Mouse (Mus musculus): Measurements from ENCODE around the gene Ankrd44. TPM values are rescaled to one million over a fixed set of nuclear protein-coding genes. Genes with fewer than 3 reads are reported as not detected.

Ankrd44 gene
- polyA plus RNA-seq, 1 experiment: 3.7 TPM

DNA sequence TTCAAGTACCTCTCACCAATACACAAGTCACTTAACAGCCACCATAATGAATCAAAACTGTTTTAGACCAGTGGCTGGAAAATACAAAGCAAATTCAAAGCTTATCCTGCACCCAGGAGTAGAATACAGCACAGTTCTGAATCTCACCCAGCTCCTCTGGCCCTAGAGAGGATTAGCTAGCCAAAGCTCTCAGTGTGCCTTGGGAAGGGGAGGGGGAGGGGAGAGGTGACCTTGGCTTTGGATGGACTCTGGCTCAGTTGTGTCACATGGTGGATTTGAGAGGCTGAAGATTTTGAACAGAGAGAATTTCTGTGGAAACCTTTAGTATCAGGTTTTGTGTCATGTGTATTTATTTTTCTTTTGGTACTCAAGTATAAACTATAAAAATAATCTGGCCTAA lies 66.3 kb downstream of the Ankrd44 start:
- Histone ChIP-seq H3K36me3 (ENCODE audit: control insufficient read depth, insufficient read depth, low read length) (no peaks in the 10 kb centered on the region), H3K27me3 (ENCODE audit: control insufficient read depth, insufficient read depth, low read length) (no peaks in the 10 kb centered on the region), H3K4me1 (ENCODE audit: control insufficient read depth, insufficient read depth, insufficient read length, low read length) (peaks cover 2% of the 10 kb centered on the region; the same call in 1 of the 2 replicates), H3K27ac (ENCODE audit: insufficient read depth, low read depth, low read length) (no peak overlapping the region), H3K4me3 (ENCODE audit: low read depth, low read length) (no peak overlapping the region)
- no peak for TF ChIP-seq POLR2A (IDR thresholded peaks at IDR 0.05; ENCODE audit: low read depth, low read length)
- no peak for TF ChIP-seq CTCF (IDR thresholded peaks at IDR 0.05; ENCODE audit: extremely low read depth, insufficient read length, insufficient replicate concordance, low read depth, low read length)

DNA sequence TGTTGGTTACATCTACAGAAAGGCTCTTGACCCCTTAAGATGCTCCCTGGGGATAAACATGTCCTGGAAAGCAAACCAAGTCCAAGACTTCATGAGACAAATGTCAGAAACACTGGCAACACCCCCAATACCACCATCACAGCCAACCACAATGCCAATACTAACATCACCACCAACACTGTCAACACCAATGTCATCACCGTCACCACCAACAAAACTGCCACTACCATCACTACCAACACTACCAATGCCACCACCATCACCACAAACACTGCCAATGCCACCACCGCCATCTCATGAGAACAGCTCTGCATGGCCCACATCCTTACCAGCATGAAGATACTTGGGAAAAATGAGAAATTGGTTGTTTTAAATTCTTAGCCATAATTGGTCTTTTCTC lies 67.3 kb downstream of the Ankrd44 start:
- WGBS: 95% methylated on average over 2 of the region's 2 CpGs
- Histone ChIP-seq H3K27ac (ENCODE audit: insufficient read depth, low read depth, low read length) (no peak overlapping the region), H3K36me3 (ENCODE audit: control insufficient read depth, insufficient read depth, low read length) (no peaks in the 10 kb centered on the region)

DNA sequence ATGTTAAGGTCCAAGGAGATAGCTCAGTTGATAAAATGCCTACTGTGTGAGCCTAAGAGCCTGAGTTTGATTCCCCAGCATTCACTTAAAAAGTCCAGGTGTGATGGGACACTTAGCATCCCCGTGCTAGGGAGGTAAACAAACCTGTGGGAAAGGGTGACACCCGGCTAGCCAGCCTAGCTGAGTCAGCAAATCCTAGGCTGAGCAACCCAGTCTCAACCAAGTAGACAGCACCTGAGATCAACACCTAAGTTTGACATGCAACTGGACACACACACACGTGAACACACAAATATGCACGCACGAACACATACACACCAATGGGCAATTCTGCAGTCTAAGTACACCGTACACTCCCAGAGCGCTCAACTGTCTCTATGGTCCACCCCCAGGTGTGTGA lies 69.7 kb downstream of the Ankrd44 start:
- H3K36me3 ChIP-seq (ENCODE audit: control insufficient read depth, insufficient read depth, low read length): no peaks in the 10 kb centered on the region
- WGBS: 93% methylated on average over 7 of the region's 7 CpGs
- no peak overlapping the region for H3K27ac ChIP-seq (ENCODE audit: insufficient read depth, low read depth, low read length)
- no peaks in the 10 kb centered on the region for H3K27me3 ChIP-seq (ENCODE audit: control insufficient read depth, insufficient read depth, low read length)
- no peak overlapping the region for H3K4me3 ChIP-seq (ENCODE audit: low read depth, low read length)
- H3K4me1 ChIP-seq (ENCODE audit: control insufficient read depth, insufficient read depth, insufficient read length, low read length): peaks cover 3% of the 10 kb centered on the region; the same call in 1 of the 2 replicates
- TF ChIP-seq POLR2A (IDR thresholded peaks at IDR 0.05; ENCODE audit: low read depth, low read length) (no peak), CTCF (IDR thresholded peaks at IDR 0.05; ENCODE audit: extremely low read depth, insufficient read length, insufficient replicate concordance, low read depth, low read length) (no peak)

More for the DNA sequence above, 67.3 kb downstream of the Ankrd44 start:
- TF ChIP-seq CTCF (IDR thresholded peaks at IDR 0.05; ENCODE audit: extremely low read depth, insufficient read length, insufficient replicate concordance, low read depth, low read length) (no peak), POLR2A (IDR thresholded peaks at IDR 0.05; ENCODE audit: low read depth, low read length) (no peak)
- Histone ChIP-seq H3K4me3 (ENCODE audit: low read depth, low read length) (no peak overlapping the region), H3K27me3 (ENCODE audit: control insufficient read depth, insufficient read depth, low read length) (no peaks in the 10 kb centered on the region), H3K4me1 (ENCODE audit: control insufficient read depth, insufficient read depth, insufficient read length, low read length) (peaks cover 2% of the 10 kb centered on the region; the same call in 1 of the 2 replicates)

DNA sequence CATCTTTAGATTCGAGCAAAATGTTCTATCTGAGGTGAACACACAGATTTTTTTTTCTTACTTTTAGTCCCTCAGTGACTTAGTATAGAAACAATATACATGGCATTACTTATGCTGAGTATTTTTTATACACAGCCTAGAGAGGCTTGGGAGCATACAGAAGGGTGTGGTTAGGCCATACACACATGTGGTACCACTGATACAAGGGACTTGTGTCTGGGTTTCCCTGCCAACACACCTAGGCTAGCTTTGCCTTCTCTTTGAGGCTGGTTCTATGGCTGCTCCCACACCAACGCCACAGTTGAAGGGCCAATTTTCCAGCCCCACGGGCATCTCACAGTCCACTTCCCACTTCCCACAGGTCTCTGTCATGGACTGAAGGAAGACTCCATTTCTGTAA lies 70.2 kb downstream of the Ankrd44 start:
- H3K27ac ChIP-seq (ENCODE audit: insufficient read depth, low read depth, low read length): no peak overlapping the region
- H3K4me3 ChIP-seq (ENCODE audit: low read depth, low read length): no peak overlapping the region
- WGBS: 85% methylated on average over 3 of the region's 3 CpGs
- H3K27me3 ChIP-seq (ENCODE audit: control insufficient read depth, insufficient read depth, low read length): no peaks in the 10 kb centered on the region
- TF ChIP-seq CTCF (IDR thresholded peaks at IDR 0.05; ENCODE audit: extremely low read depth, insufficient read length, insufficient replicate concordance, low read depth, low read length) (no peak), POLR2A (IDR thresholded peaks at IDR 0.05; ENCODE audit: low read depth, low read length) (no peak)
- no peaks in the 10 kb centered on the region for H3K36me3 ChIP-seq (ENCODE audit: control insufficient read depth, insufficient read depth, low read length)
- H3K4me1 ChIP-seq (ENCODE audit: control insufficient read depth, insufficient read depth, insufficient read length, low read length): peaks cover 3% of the 10 kb centered on the region; the same call in 1 of the 2 replicates

GRCm38 (mm10) chr1:54854388-54854787 lies 71.8 kb downstream of the Ankrd44 start:
- Histone ChIP-seq H3K27ac (ENCODE audit: insufficient read depth, low read depth, low read length) (no peak overlapping the region), H3K4me1 (ENCODE audit: control insufficient read depth, insufficient read depth, insufficient read length, low read length) (peaks cover 3% of the 10 kb centered on the region; the same call in 1 of the 2 replicates), H3K27me3 (ENCODE audit: control insufficient read depth, insufficient read depth, low read length) (no peaks in the 10 kb centered on the region), H3K36me3 (ENCODE audit: control insufficient read depth, insufficient read depth, low read length) (no peaks in the 10 kb centered on the region), H3K4me3 (ENCODE audit: low read depth, low read length) (no peak overlapping the region)
- TF ChIP-seq CTCF (IDR thresholded peaks at IDR 0.05; ENCODE audit: extremely low read depth, insufficient read length, insufficient replicate concordance, low read depth, low read length) (no peak), POLR2A (IDR thresholded peaks at IDR 0.05; ENCODE audit: low read depth, low read length) (no peak)
- 84% methylated on average over 1 of the region's 1 CpGs for WGBS

- TF ChIP-seq CTCF (IDR thresholded peaks at IDR 0.05; ENCODE audit: extremely low read depth, insufficient read length, insufficient replicate concordance, low read depth, low read length) (no peak), POLR2A (IDR thresholded peaks at IDR 0.05; ENCODE audit: low read depth, low read length) (no peak)
- WGBS: 65% methylated on average over 11 of the region's 11 CpGs
- H3K4me1 ChIP-seq (ENCODE audit: control insufficient read depth, insufficient read depth, insufficient read length, low read length): peaks cover 3% of the 10 kb centered on the region; the same call in 1 of the 2 replicates
- H3K27me3 ChIP-seq (ENCODE audit: control insufficient read depth, insufficient read depth, low read length): no peaks in the 10 kb centered on the region
- no peak overlapping the region for H3K27ac ChIP-seq (ENCODE audit: insufficient read depth, low read depth, low read length)
- H3K36me3 ChIP-seq (ENCODE audit: control insufficient read depth, insufficient read depth, low read length): no peaks in the 10 kb centered on the region
- no peak overlapping the region for H3K4me3 ChIP-seq (ENCODE audit: low read depth, low read length)
Observed at GRCm38 (mm10) chr1:54853311-54854000, 72.7 kb downstream of the Ankrd44 start.

GRCm38 (mm10) chr1:54851610-54852009 lies 74.6 kb downstream of the Ankrd44 start:
- H3K27ac ChIP-seq (ENCODE audit: insufficient read depth, low read depth, low read length): no peak overlapping the region
- no peak overlapping the region for H3K4me3 ChIP-seq (ENCODE audit: low read depth, low read length)
- no peaks in the 10 kb centered on the region for H3K36me3 ChIP-seq (ENCODE audit: control insufficient read depth, insufficient read depth, low read length)
- no peaks in the 10 kb centered on the region for H3K27me3 ChIP-seq (ENCODE audit: control insufficient read depth, insufficient read depth, low read length)
- peaks cover 3% of the 10 kb centered on the region; the same call in 1 of the 2 replicates for H3K4me1 ChIP-seq (ENCODE audit: control insufficient read depth, insufficient read depth, insufficient read length, low read length)
- TF ChIP-seq POLR2A (IDR thresholded peaks at IDR 0.05; ENCODE audit: low read depth, low read length) (no peak), CTCF (IDR thresholded peaks at IDR 0.05; ENCODE audit: extremely low read depth, insufficient read length, insufficient replicate concordance, low read depth, low read length) (no peak)
- WGBS: 82% methylated on average over 9 of the region's 9 CpGs

Data from small intestine, adult 2 months (tissue).